Mouse (Mus musculus) embryo, embryonic 11 days (tissue): Measurements from ENCODE around the gene Apon.
A peak's percentile ranks its signal among the peaks of the same experiment; 100 is the strongest.
"Not testable (repeated sequence)": the region's sequence is repeated elsewhere in the genome, so short reads cannot be mapped to it uniquely, and the experiment has no call there.

Source experiments
- DNase-seq: peaks from one replicate; pipeline ENCODE4 v3.0.0-alpha.2; 2015

Gene Apon

DNA sequence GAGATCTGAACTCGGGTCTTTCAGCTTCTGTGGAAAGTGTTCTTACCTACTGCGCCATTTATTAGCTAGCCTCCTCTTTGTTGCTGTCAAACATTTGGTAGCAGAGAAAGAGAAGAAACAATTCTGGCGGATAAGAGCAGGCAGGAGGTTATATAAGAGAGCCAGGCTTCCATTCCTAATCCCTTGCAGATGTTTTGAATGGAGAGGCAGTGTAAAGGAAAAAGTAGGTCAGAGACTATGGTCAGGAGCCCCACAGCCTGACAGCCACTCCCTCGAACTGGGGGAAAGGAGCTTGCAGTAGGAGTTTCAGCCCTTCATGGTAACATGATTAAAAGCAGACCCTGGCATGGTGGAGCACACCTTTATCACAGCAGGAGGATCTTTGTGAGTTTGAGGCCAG, 17.6 kb upstream of the Apon start:
- no peak for DNase-seq

DNA sequence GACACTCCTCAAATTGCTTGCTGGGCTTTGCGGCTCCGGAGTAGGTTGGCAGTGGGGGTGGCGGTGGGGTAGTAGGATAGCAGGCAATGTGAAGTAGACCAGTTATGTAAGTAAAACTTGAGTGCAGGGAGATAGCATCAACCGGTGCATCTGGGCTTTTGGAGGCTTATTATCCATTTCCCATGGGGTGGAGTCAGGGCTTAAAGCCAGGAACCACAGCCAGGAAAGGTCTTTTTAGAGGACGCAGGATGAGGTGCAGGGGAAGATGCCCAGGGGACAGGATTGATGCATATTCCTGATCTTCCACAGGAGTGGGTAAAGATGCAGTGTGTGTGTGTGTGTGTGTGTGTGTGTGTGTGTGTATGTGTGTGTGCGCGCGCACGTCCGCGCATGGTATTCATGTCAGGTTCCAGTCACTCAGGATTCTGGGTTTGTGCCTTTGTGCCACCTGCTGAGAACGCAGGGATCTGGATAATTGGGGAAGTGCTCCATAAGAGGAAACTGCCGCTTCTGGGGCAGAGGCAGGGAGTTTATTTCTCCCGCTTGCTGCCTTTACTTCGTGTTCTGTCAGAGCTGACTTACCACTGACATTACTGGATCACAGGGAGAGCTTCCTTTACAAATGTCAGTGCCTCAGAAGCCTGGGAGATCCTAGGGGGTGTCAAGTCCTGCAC, 16.0 kb upstream of the Apon start:
- no peak for DNase-seq

DNA sequence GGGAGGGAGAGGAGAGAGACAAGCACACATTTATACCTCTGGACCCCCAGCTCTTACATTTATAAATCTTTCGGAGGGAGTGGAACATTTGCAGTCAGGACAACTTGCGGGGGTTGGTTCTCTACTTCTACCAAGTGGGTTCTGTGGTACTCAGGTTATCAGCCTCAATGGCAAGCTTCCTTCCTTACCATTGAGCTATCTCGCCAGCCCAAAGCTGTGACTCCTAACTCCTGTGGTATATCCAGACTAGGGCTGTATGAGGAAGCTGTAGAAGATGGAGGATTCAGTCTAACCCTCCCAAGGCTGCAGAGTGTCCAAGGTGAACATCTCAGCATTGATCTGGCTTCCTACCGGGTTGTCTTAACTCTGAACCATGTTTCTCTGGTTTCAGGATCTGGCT, 14.8 kb upstream of the Apon start:
- no peak for DNase-seq

DNA sequence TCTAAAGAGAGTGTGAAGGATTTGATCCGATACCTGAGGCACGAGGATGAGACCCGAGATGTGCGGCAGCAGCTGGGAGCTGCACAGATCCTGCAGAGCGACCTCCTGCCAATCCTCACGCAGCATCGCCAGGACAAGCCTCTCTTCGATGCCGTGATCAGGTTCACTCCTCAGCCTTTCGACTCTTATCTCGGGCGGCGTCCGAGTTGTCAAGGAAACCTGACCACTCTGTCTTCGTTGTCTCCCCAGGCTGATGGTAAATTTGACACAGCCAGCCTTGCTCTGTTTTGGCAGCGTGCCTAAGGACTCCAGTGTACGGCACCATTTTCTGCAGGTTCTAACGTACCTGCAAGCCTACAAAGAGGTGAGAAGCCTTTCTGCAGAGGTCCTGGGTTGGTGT, 13.8 kb upstream of the Apon start:
- no peak for DNase-seq

DNA sequence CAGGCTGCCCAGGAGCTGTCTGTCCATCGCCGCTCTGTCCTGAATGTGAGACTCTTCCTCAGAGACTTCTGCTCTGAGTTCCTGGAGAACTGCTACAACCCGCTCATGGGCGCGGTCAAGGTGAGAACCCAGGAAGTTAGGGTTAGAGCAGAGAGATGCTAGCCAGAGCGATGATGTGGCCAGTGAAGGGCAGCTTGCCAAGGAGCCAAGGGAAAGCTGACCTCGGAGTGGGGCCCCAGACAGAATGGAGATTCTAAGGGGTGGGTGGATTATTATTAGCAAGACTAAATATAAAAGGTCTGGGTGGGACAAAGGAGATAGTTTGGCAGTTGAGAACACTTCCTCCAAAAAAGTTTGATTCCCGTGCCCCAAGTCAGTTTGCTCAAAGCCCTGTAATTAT, 10.6 kb upstream of the Apon start:
- no peak for DNase-seq

DNA sequence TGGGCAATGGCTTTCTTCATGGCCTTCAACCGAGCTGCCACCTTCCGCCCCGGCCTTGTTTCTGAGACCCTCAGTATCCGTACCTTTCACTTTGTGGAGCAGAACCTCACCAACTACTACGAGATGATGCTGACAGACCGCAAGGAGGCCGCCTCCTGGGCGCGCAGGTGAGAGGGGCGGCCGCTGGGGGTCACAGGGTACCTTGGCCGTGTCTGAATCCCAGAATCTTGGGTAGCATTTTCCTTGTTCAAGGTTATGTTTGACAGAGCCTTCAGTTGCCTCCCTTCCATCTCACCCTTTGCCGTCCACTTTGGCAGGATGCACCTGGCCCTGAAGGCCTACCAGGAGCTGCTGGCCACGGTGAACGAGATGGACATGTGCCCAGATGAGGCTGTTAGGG, 9.8 kb upstream of the Apon start:
- DNase-seq, result no peak

DNA sequence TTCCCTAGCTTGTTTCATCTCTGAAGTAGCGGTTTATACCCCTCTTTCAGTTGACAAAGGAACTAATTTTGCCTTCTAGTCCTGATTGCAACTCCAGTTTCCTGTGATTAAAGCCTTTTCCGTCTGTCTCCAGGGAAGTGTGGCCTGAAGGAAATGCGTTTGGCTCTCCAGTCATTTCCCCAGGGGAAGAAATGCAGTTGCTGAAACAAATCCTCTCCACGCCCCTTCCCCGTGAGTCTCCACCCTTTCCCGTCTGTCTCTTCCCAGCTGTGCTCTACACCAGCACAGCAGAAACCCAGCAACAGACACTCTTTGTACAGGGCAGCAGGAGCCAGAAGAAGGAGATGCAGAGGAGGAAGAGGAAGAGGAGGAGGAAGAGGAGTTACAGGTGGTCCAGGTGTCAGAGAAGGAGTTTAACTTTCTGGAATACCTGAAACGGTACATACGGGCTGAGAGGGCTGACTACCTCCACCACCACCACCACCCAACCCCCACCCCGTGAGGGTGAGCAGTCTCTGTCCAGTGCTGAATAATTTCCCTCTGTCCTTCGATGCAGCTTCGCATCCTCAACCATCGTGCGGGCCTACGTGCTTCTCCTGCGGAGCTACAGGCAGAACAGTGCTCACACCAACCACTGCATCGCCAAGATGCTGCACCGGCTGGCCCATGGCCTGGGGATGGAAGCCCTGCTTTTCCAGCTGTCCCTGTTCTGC, 6.7 kb upstream of the Apon start:
- DNase-seq, result peak; percentile 18

DNA sequence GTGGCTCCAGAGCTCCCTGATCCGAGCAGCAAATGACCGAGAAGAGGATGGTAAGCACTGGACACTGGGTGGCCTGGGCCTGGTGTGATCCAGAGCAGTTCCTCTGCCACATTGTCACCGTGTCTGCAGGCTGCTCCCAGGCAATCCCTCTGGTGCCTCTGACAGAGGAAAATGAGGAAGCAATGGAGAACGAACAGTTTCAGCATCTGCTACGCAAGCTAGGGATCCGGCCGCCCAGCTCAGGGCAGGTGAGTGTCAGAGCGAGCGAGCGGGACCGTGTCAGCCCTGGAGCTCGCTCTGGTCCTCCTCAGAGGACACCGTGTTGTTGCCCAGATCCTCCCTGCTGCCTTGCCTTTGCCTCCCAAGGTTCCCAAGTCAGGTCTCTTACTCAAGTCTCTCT, 3.3 kb upstream of the Apon start:
- no peak for DNase-seq

DNA sequence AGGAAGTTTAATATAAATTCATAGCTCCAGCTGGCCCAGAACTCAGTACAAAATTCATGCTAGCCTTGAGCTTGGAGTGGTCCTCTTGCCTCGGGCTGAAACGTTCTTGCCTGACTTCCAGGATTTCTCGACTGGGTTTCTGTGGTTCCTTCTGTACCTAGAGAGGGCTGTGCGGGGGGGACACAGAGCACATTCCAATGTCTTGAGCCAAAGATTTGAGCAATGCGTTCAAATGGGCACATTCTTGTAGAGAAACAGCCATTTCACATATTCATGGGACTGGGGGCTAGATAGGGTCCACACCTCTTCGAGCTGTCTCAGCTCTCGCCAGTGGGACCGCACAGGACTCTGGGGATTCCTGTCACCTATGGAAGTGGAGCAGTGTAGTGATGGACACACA, 2.0 kb downstream of the Apon start:
- no peak for DNase-seq

DNA sequence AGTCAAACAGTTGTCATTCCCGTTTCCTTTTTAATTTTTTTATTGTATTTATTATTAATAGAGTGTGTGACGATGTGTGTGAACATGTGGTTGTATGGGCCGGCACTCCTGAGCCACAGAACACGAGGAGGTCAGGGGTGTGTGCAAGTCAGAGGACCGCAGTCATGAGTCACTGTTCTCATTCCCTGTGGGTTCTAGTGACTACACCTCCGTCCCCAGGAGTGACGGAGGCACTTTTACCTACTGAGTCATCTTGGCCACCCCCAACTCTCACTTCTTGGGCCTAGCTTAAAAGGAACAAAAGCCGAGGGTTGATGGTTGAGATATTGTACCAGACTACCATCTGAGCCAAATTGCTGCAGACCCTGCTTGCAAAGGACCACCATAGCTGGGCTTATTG, 2.4 kb downstream of the Apon start:
- DNase-seq, result no peak

DNA sequence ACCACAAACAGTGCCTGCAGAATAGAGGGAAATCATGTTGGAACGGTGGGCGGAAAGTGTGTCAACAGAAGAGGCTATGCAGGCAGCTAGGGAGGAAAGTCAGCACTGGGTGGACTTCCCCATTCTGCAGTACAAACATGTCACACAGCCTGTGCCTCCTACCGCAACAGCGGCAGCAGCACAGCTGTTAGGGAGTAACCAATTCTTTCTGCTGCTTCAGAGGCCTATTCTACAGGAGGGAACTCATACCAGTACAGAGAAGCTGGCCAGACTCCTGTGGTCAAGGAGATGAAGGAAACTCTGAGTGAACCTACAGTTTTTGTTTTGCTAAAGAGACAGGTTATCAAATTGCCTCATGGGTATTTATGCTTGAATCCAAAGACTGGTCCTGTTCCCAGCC, 5.1 kb downstream of the Apon start:
- no peak for DNase-seq

DNA sequence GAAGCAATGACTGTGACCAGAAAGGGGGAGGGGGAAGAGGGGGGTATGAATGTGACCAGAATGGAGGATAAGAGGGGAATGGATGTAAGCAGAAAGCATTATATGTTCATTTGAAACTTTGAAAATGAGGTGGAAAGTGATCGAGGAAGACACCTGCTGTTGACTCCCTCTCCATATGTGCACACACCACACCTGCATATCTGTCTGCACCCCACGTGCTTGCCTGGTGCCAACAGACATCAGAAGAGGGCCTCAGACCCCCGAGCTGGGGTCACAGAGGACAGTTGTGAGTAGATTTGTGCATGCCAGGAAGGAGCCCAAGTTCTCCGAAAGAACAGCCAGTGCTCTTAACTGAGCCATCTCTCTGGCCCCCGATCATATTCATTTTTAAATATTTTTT, 6.0 kb downstream of the Apon start:
- no peak for DNase-seq

DNA sequence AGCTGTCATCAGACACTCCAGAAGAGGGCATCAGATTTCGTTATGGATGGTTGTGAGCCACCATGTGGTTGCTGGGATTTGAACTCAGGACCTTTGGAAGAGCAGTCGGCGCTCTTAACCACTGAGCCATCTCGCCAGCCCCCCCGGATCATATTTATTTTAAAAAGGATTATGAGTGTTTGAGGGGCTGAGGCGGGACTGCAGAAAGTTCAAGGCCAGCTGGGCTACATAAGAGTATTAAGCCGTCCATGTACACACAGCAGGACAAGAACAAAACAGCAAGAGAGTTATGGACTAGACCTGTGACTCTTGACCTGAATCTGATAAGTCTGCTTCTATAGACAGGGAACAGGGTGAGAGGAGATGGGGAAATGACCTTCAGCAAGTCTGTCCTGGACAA, 6.5 kb downstream of the Apon start:
- DNase-seq, result not testable (repeated sequence)

DNA sequence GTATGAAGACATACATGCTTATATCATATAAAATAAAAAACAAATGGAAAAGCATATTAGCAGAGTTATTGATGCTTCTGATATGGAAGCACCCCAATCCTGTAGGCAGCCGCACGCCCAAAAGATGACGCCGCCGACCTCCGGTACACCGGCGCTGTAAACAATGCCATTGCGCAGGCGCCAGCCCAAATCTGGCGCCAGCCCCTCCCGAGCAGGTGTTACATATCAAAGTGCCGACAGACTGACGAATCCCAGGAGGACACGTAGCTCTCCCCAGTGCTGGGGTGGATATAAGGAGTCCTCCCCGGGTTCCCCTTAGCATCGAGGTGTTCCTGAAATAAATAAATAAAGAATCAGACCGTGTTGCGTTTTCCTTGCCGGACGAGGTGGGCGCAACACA, 8.4 kb downstream of the Apon start:
- DNase-seq, result no peak

DNA sequence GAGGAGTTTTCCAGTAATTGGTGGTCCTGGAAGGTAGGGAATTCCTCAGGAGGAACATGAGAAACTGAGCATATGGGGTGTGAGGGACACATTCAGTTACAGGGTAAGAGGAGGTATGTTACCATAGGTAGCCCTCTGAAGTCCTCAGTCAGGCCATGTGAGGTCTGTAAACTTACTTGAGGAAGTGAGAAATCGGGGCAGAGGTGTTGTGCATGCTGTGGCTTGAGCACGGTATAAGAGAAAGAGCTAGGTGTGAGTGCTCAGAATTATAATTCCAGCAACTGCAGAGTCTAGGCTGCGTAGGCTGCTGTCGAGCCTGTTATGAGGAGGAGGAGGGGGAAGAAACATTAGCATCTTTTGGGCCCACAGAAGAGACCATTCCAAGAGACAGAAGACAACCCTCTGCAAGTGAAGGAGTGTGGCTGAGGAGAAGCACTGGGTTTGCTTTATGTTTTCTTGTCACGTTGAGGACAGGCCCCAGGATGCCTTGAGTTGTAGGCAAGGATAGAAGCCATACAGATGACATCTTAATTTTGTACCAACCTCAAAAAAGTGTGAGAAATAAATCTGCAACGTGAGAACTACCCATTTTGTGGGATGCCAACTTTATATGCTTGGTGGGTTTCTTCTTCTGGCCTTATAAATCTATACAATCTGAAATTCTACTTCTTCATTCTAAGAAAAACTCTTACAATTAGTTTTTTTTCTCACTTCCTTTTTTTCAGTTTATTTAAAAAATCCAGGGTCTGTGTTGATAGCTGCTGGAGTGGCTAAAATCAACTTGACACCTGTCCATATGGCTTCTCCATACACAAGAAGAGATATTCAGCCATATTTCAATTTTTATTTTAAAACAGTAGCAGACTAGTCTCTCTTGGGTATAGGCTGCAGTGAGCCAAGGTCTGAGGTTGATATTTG, 9.8 kb downstream of the Apon start:
- DNase-seq, result no peak

DNA sequence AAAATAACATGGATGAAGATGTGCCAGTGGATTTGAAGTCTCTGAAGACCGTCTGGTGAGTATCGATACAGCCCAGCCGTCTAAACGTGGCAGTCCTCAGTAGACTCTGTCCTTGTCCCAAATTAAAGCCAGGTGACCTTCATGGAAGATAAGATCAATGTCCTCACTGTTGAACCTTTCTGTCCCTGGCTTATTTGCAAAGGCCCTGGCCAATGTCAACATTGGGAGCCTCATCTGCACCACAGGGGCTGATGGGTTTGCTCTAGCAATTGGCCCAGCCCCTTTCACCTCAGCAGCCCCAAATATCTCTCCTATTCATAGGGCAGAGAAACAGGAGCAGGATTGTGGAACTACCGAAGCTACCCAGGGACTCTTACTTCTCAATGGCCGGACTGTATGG, 14.5 kb downstream of the Apon start, which contains the start of gene Apof:
Apof (plus strand) TSS at position 301 of the 400 bp plus-strand sequence.
- DNase-seq, result no peak

DNA sequence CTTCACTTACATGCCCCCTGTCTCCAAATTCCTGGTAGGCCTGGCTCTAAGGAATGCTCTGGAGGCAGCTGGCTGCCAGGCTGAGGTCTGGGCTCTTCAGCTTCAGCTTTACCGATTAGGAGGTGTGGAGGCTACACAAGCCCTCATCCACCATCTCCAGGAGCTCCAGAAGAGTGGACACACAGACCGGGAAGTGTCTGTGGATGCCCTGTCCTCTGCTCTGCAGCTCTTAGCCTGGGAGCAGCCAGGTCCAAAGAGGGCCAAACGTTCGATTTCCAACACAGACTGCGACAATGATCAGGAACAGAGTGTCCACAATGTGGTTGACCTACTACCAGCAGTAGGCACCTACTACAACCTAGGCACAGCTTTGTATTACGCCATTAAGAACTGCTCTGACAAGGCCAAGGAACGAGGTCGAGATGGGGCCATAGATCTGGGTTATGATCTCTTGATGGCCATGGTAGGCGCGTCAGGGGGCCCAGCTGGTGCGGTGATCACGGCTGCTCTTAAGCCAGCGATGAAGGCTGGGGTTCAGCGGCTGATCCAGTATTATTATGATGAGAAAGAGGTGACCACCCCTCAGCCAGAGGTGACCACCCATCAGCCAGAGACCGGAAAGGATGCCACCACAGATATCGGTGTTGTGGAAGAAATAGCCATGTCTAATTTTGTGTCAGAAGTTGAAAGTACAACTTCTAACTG, 15.5 kb downstream of the Apon start:
- DNase-seq, result no peak

DNA sequence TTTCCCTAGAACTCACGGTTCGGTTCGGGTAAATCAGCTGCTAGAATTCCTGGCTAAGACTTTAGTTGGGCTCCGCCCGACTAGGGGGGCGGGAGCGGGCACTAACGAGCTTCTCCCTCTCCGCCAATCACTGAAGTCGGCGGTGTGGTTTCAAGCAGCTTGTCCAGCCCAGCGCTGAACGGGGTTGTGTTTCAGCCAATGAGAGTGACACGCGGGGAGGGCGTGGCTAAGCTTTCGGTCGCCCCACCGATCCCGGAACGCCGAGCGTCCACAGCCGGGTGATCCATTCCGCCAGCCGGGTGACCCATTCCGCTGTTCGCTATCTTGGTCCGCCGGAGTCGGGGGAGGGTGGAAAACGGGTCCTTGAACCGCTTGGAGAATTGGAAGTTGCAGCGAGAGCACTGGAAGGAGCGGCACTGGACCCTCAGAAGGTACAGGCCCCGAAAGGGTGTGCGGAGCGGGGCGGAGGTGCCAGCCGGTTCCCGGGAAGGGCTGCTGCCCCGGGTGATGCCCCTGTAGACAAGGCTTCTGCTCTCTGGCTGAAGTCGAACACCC, 16.5 kb downstream of the Apon start, which contains the start of gene Stat2:
Stat2 (plus strand) TSS at position 273 of the 555 bp plus-strand sequence.
- peak; percentile 99 for DNase-seq

DNA sequence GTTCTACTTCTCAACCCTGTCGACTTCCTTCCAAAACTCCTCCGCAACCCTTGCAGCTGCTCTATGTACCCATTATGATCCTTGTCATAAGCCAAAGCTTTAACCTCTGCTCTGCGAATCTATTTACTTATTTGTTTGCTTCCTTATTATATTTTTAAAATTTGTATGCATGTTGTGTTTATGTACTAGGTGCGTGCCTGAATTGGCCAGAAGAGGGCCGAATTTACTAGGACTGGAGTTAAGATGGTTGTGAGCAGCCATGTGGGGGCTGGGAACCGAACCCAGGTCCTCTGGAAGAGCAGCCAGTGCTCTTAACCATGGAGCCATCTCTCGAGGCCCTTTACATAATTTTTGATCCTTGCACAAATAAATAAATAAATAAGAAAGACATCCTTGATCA, 17.0 kb downstream of the Apon start:
- DNase-seq, result peak; percentile 11

DNA sequence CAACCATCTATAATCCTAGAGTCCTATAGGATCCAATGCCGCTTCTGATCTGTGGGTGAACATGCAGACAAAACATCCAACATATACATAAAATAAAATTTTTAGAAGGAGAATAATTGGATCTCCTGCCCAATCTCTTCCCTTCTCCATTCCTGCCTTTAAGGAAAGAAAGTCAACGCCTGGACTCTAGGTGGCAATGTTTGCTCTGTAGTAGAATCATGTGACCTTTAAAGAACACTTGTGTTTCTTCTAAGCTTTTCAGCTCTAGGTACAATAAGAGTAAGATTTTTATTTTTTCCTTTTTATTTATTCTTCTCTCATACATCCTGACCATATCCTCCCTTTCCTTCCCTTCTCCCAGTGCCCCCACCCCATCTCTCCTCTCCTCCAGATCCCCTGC, 18.0 kb downstream of the Apon start:
- no peak for DNase-seq

DNA sequence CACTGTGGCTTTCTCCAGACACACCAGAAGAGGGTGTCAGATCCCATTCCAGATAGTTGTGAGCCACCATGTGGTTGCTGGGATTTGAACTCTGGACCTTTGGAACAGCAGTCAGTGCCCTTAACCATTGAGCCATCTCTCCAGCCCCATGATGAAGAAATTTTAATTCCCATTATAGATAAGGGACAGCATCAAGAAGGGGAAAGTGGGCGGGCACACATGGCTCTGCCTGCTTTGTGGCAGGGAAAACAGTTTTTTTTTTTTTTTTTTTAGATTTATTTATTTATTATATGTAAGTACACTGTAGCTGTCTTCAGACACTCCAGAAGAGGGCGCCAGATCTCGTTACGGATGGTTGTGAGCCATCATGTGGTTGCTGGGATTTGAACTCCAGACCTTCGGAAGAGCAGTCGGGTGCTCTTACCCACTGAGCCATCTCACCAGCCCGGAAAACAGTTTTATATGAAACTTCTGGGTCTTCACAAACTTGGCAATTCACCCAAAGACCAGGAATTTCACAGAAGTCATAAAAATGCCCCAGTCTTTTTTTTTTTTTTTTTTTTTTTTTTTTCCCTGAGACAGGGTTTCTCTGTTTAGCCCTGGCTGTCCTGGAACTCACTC, 19.0 kb downstream of the Apon start:
- DNase-seq, result not testable (repeated sequence)

DNA sequence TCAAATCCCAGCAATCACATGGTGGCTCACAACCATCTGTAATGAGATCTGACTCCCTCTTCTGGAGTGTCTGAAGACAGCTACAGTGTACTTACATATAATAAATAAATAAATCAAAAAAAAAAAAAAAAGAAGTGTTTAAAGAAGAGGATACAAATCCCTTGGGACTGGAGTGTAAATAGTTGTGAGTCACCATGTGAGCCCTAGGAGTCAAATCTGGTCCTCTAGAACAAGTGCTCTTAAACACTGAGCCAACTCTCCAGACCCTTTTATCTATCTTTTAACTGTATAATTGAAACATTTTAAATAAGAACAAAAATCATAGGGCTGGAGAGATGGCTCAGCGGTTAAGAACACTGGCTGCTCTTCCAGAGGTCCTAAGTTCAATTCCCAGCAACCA, 21.5 kb downstream of the Apon start:
- DNase-seq, result not testable (repeated sequence)
